Mouse (Mus musculus) CH12F3 (cell line): ENCODE data around the gene Dynlt1c.
"Not testable (repeated sequence)": the region's sequence is repeated elsewhere in the genome, so short reads cannot be mapped to it uniquely, and the experiment has no call there.

Source experiments
- in situ Hi-C: fragments of 300-500 bp; cut with MboI; formaldehyde crosslinking; loops from 2 replicates; pipeline ENCODE4 v1.14.3; 2020; ENCODE audit warnings: low sequenced_read_pairs

Dynlt1c gene

GRCm38 (mm10) chr17:6617689-6618400 lies 16.4 kb downstream of the Dynlt1c start:
- in situ Hi-C loops, result not testable (repeated sequence)

GRCm38 (mm10) chr17:6619271-6619670 lies 17.8 kb downstream of the Dynlt1c start:
- in situ Hi-C loops, result not testable (repeated sequence)

GRCm38 (mm10) chr17:6620035-6620434 lies 18.6 kb downstream of the Dynlt1c start:
- in situ Hi-C loops, result not testable (repeated sequence)

GRCm38 (mm10) chr17:6620730-6621451 lies 19.4 kb downstream of the Dynlt1c start:
- in situ Hi-C loops, result not testable (repeated sequence)

GRCm38 (mm10) chr17:6621976-6622375 lies 20.5 kb downstream of the Dynlt1c start:
- in situ Hi-C loops, result not testable (repeated sequence)

- in situ Hi-C loops, result not testable (repeated sequence)
Measured at GRCm38 (mm10) chr17:6624926-6625558, 23.6 kb downstream of the Dynlt1c start.

- in situ Hi-C loops, result not testable (repeated sequence)
Measured at GRCm38 (mm10) chr17:6630398-6630797, 28.9 kb downstream of the Dynlt1c start.

GRCm38 (mm10) chr17:6632850-6633249 lies 31.4 kb downstream of the Dynlt1c start:
- in situ Hi-C loops, result not testable (repeated sequence)

- in situ Hi-C loops, result not testable (repeated sequence)
Measured at GRCm38 (mm10) chr17:6635781-6636180, 34.3 kb downstream of the Dynlt1c start.

- in situ Hi-C loops, result no loop called here
Measured at GRCm38 (mm10) chr17:6636861-6637260, 35.4 kb downstream of the Dynlt1c start.

- in situ Hi-C loops, result not testable (repeated sequence)
Measured at GRCm38 (mm10) chr17:6637434-6637833, 36.0 kb downstream of the Dynlt1c start.

- in situ Hi-C loops, result not testable (repeated sequence)
Measured at GRCm38 (mm10) chr17:6638444-6638843, 37.0 kb downstream of the Dynlt1c start.

- in situ Hi-C loops, result not testable (repeated sequence)
Measured at GRCm38 (mm10) chr17:6639486-6639885, 38.0 kb downstream of the Dynlt1c start.

- in situ Hi-C loops, result not testable (repeated sequence)
Measured at GRCm38 (mm10) chr17:6640044-6640637, 38.7 kb downstream of the Dynlt1c start.

- in situ Hi-C loops, result not testable (repeated sequence)
Measured at GRCm38 (mm10) chr17:6640771-6641429, 39.4 kb downstream of the Dynlt1c start.

GRCm38 (mm10) chr17:6644210-6644609 lies 42.7 kb downstream of the Dynlt1c start:
- in situ Hi-C loops, result not testable (repeated sequence)

GRCm38 (mm10) chr17:6644673-6645072 lies 43.2 kb downstream of the Dynlt1c start:
- in situ Hi-C loops, result not testable (repeated sequence)

- in situ Hi-C loops, result not testable (repeated sequence)
Measured at GRCm38 (mm10) chr17:6645668-6646067, 44.2 kb downstream of the Dynlt1c start.

- in situ Hi-C loops, result not testable (repeated sequence)
Measured at GRCm38 (mm10) chr17:6646841-6647240, 45.4 kb downstream of the Dynlt1c start.

- in situ Hi-C loops, result not testable (repeated sequence)
Measured at GRCm38 (mm10) chr17:6647452-6647851, 46.0 kb downstream of the Dynlt1c start.
